Mouse (Mus musculus): ENCODE measurements around the gene Lrmda. TPM values are rescaled to one million over a fixed set of nuclear protein-coding genes. Genes with fewer than 3 reads are reported as not detected.

The Lrmda gene
- 0.25 and 0.80 TPM in 2 replicates for polyA plus RNA-seq (2012; ENCODE audit: low replicate concordance)

GRCm38 (mm10) chr14:22019252-22019948 lies at the start of gene Lrmda:
Lrmda (plus strand) TSS chr14:22019712.

GRCm38 (mm10) chr14:21989291-21989913 lies 30.1 kb upstream of the Lrmda start, which contains the start of gene Zfp503:
Zfp503 (minus strand) TSS chr14:21989601.

Other genes with a start within 250 kb of the Lrmda start
- gene Vdac2, start 194.5 kb upstream of the Lrmda start, polyA plus RNA-seq (2012; ENCODE audit: low replicate concordance): 207 and 227 TPM in 2 replicates
- 11.3 and 15.8 TPM in 2 replicates for gene Comtd1, start 170.7 kb upstream of the Lrmda start, polyA plus RNA-seq (2012; ENCODE audit: low replicate concordance)
- gene Zfp503, start 30.1 kb upstream of the Lrmda start, polyA plus RNA-seq (2012; ENCODE audit: low replicate concordance): 1.4 and 2.4 TPM in 2 replicates

Measured in hematopoietic multipotent progenitor cell, adult 10-12 weeks (in vitro differentiated cells).